Mouse (Mus musculus) neural tube, embryonic 12.5 days (tissue): ENCODE results near the gene Ubald1. TPM values are rescaled to one million over a fixed set of nuclear protein-coding genes. Genes with fewer than 3 reads are reported as not detected.

Source experiments
- ATAC-seq: fragments of 200-750 bp; cut with Nextera tagmentation; 2 replicates; pipeline ENCODE4 v1.8.0; 2017; ENCODE audit warnings: low read depth, mild to moderate bottlenecking, moderate TSS enrichment, moderate library complexity; ENCODE audit not compliant: low FRiP score
- H3K27ac ChIP-seq: fragments of 300-500 bp; sonication (generic); 2 replicates; pipeline ENCODE4 v1.5.1; 2016
- H3K27me3 ChIP-seq: fragments of 300-500 bp; sonication (generic); replicated peaks from 2 replicates; pipeline ENCODE4 v1.6.1; 2016; ENCODE audit warnings: mild to moderate bottlenecking
- H3K36me3 ChIP-seq: fragments of 300-500 bp; sonication (generic); 2 replicates; pipeline ENCODE4 v1.6.1; 2016; ENCODE audit warnings: mild to moderate bottlenecking
- H3K4me1 ChIP-seq: fragments of 300-500 bp; sonication (generic); 2 replicates; pipeline ENCODE4 v1.6.1; 2016
- H3K4me2 ChIP-seq: fragments of 300-500 bp; sonication (generic); replicated peaks from 2 replicates; pipeline ENCODE4 v1.6.1; 2016; ENCODE audit warnings: mild to moderate bottlenecking
- H3K4me3 ChIP-seq: fragments of 300-500 bp; sonication (generic); 2 replicates; pipeline ENCODE4 v1.5.1; 2016
- H3K9ac ChIP-seq: fragments of 300-500 bp; sonication (generic); 2 replicates; pipeline ENCODE4 v1.6.1; 2016; ENCODE audit warnings: mild to moderate bottlenecking
- H3K9me3 ChIP-seq: fragments of 300-500 bp; sonication (generic); 2 replicates; pipeline ENCODE4 v1.6.1; 2016; ENCODE audit warnings: mild to moderate bottlenecking
- WGBS: fragments of 180-500 bp; shearing (Covaris S2); methylation state at CpG from one replicate; pipeline ENCODE4 v1.1.7; 2016; 5-methylcytosine and 5-hydroxymethylcytosine counted together
- polyA plus RNA-seq: library from polyadenylated mRNA; unstranded; fragments of >200 nt; fragmentation: Nextera tagmentation; extraction: Ambion mirVana; gene quantifications from 2 replicates; pipeline ENCODE4 v1.2.1, GENCODE M21; 2016

Ubald1 gene
- polyA plus RNA-seq, 1 experiment from 2014 or later = 41.9 TPM

GRCm38 (mm10) chr16:4896249-4897027, 16.3 kb upstream of the Ubald1 start:
- H3K27me3 ChIP-seq = no peaks in the 10 kb centered on the region
- 84% methylated on average over 5 of the region's 5 CpGs for WGBS
- ATAC-seq = no peak
- H3K36me3 ChIP-seq = no peaks in the 10 kb centered on the region
- H3K9ac ChIP-seq = no peak overlapping the region
- no peaks in the 10 kb centered on the region for H3K9me3 ChIP-seq
- no peak overlapping the region for H3K4me2 ChIP-seq
- H3K27ac ChIP-seq = no peak overlapping the region
- no peak overlapping the region for H3K4me3 ChIP-seq
- H3K4me1 ChIP-seq = no peaks in the 10 kb centered on the region; the same call in 1 of the 2 replicates

GRCm38 (mm10) chr16:4894201-4894908, 14.2 kb upstream of the Ubald1 start:
- Histone ChIP-seq H3K4me3 (no peak overlapping the region), H3K27ac (no peak overlapping the region), H3K4me1 (no peaks in the 10 kb centered on the region; the same call in 1 of the 2 replicates), H3K9ac (no peak overlapping the region), H3K4me2 (no peak overlapping the region), H3K27me3 (no peaks in the 10 kb centered on the region), H3K36me3 (no peaks in the 10 kb centered on the region), H3K9me3 (no peaks in the 10 kb centered on the region)
- no peak for ATAC-seq
- WGBS = 84% methylated on average over 7 of the region's 7 CpGs

GRCm38 (mm10) chr16:4892171-4892570, 12.1 kb upstream of the Ubald1 start:
- ATAC-seq = no peak
- no peaks in the 10 kb centered on the region for H3K27me3 ChIP-seq
- peaks cover 13% of the 10 kb centered on the region for H3K4me1 ChIP-seq
- no peak overlapping the region for H3K4me3 ChIP-seq
- H3K4me2 ChIP-seq = no peak overlapping the region
- H3K27ac ChIP-seq = no peak overlapping the region
- H3K9me3 ChIP-seq = no peaks in the 10 kb centered on the region
- WGBS = 94% methylated on average over 6 of the region's 6 CpGs
- no peaks in the 10 kb centered on the region for H3K36me3 ChIP-seq
- no peak overlapping the region for H3K9ac ChIP-seq

- no peak for ATAC-seq
- peaks cover 21% of the 10 kb centered on the region for H3K4me1 ChIP-seq
- no peak overlapping the region for H3K4me2 ChIP-seq
- H3K27me3 ChIP-seq = no peaks in the 10 kb centered on the region
- H3K9me3 ChIP-seq = no peaks in the 10 kb centered on the region
- no peaks in the 10 kb centered on the region for H3K36me3 ChIP-seq
- 73% methylated on average over 4 of the region's 4 CpGs for WGBS
- no peak overlapping the region for H3K4me3 ChIP-seq
- no peak overlapping the region for H3K27ac ChIP-seq
- H3K9ac ChIP-seq = no peak overlapping the region
These were observed 10.1 kb upstream of the Ubald1 start for GRCm38 (mm10) chr16:4890201-4890709.

- Histone ChIP-seq H3K27ac (no peak overlapping the region), H3K4me1 (peaks cover 25% of the 10 kb centered on the region), H3K36me3 (no peaks in the 10 kb centered on the region), H3K4me2 (peak overlapping the region; percentile 83), H3K9ac (peak overlapping the region; percentile 80), H3K27me3 (no peaks in the 10 kb centered on the region), H3K9me3 (no peaks in the 10 kb centered on the region), H3K4me3 (peak overlapping the region; percentile 77)
- under 1% methylated on average over 8 of the region's 8 CpGs for WGBS
- no peak; the same call in 1 of the 2 replicates for ATAC-seq
These were observed 6.5 kb upstream of the Ubald1 start for GRCm38 (mm10) chr16:4886690-4887020.

- under 1% methylated on average over 73 of the region's 74 CpGs for WGBS
- peak within 1 kb of the TSS; percentile 77 for H3K4me3 ChIP-seq
- H3K9me3 ChIP-seq = no peaks in the 10 kb centered on the region
- H3K27ac ChIP-seq = peak within 1 kb of the TSS; percentile 50; the same call in 1 of the 2 replicates
- peak within 1 kb of the TSS; percentile 83 for H3K4me2 ChIP-seq
- H3K9ac ChIP-seq = peak within 1 kb of the TSS; percentile 80
- H3K27me3 ChIP-seq = no peaks in the 10 kb centered on the region
- peak; percentile 91 for ATAC-seq
- H3K36me3 ChIP-seq = no peaks in the 10 kb centered on the region
- H3K4me1 ChIP-seq = peaks cover 31% of the 10 kb centered on the region
These were observed 5.9 kb upstream of the Ubald1 start, which contains the start of gene Mgrn1 for GRCm38 (mm10) chr16:4885760-4886689. Gene Mgrn1 (plus strand): TSS chr16:4886249.

GRCm38 (mm10) chr16:4884930-4885329, 4.8 kb upstream of the Ubald1 start:
- 94% methylated on average over 10 of the region's 10 CpGs for WGBS
- Histone ChIP-seq H3K9ac (no peak overlapping the region), H3K4me3 (0 out of 2 replicates have a peak overlapping the region, but pooled peaks have one; percentile 77), H3K27ac (no peak overlapping the region), H3K4me1 (peaks cover 31% of the 10 kb centered on the region), H3K36me3 (no peaks in the 10 kb centered on the region), H3K9me3 (no peaks in the 10 kb centered on the region), H3K27me3 (no peaks in the 10 kb centered on the region), H3K4me2 (peak overlapping the region; percentile 83; the same call in 1 of the 2 replicates)
- ATAC-seq = no peak

- no peaks in the 10 kb centered on the region for H3K9me3 ChIP-seq
- H3K27ac ChIP-seq = peak overlapping the region; percentile 89; the same call in 1 of the 2 replicates
- no peak for ATAC-seq
These were observed 1.6 kb upstream of the Ubald1 start for GRCm38 (mm10) chr16:4881400-4882351.

GRCm38 (mm10) chr16:4879708-4880124, 399 bp downstream of the Ubald1 start:
- WGBS = 0% methylated on average over 40 of the region's 40 CpGs
- peak overlapping the region; percentile 86 for H3K9ac ChIP-seq
- peak overlapping the region; percentile 95 for H3K27ac ChIP-seq
- no peaks in the 10 kb centered on the region for H3K27me3 ChIP-seq
- H3K4me2 ChIP-seq = peak overlapping the region; percentile 82
- peaks cover 38% of the 10 kb centered on the region for H3K4me1 ChIP-seq
- ATAC-seq = peak; percentile 74
- H3K36me3 ChIP-seq = peaks cover 16% of the 10 kb centered on the region
- no peaks in the 10 kb centered on the region for H3K9me3 ChIP-seq
- peak overlapping the region; percentile 83 for H3K4me3 ChIP-seq

More at GRCm38 (mm10) chr16:4881400-4882351, 1.6 kb upstream of the Ubald1 start:
- H3K27me3 ChIP-seq = no peaks in the 10 kb centered on the region
- H3K4me2 ChIP-seq = peak overlapping the region; percentile 82
- no peaks in the 10 kb centered on the region for H3K36me3 ChIP-seq
- peak overlapping the region; percentile 89 for H3K9ac ChIP-seq
- peaks cover 33% of the 10 kb centered on the region for H3K4me1 ChIP-seq
- 75% methylated on average over 10 of the region's 10 CpGs for WGBS
- H3K4me3 ChIP-seq = peak overlapping the region; percentile 65

- ATAC-seq = peak; percentile 48
- under 1% methylated on average over 54 of the region's 54 CpGs for WGBS
- H3K9me3 ChIP-seq = no peaks in the 10 kb centered on the region
- H3K4me2 ChIP-seq = peak overlapping the region; percentile 82
- peaks cover 21% of the 10 kb centered on the region for H3K36me3 ChIP-seq
- no peaks in the 10 kb centered on the region for H3K27me3 ChIP-seq
- H3K4me1 ChIP-seq = peaks cover 38% of the 10 kb centered on the region
- H3K9ac ChIP-seq = peak overlapping the region; percentile 86
- H3K4me3 ChIP-seq = peak overlapping the region; percentile 83
- H3K27ac ChIP-seq = peak overlapping the region; percentile 95
These were observed 911 bp downstream of the Ubald1 start for GRCm38 (mm10) chr16:4879101-4879707.
